Mouse (Mus musculus): ENCODE data around the gene Smurf1. TPM values are rescaled to one million over a fixed set of nuclear protein-coding genes. Genes with fewer than 3 reads are reported as not detected.

Smurf1 gene
- polyA plus RNA-seq, 1 experiment from 2014 or later = 18.1 TPM

- Histone ChIP-seq H3K4me3 (ENCODE audit: low read depth, low read length) (no peak overlapping the region), H3K27ac (ENCODE audit: low read depth, low read length) (no peak overlapping the region), H3K4me1 (replicated peaks; ENCODE audit: control insufficient read depth, insufficient read depth, low read length) (no peaks in the 10 kb centered on the region), H3K4me2 (replicated peaks; ENCODE audit: low read depth, low read length) (no peak overlapping the region), H3K36me3 (ENCODE audit: control insufficient read depth, insufficient read depth, low read length) (no peaks in the 10 kb centered on the region), H3K27me3 (ENCODE audit: control insufficient read depth, insufficient read depth, low read length) (no peaks in the 10 kb centered on the region), H3K9me3 (ENCODE audit: control insufficient read depth, low read length) (no peaks in the 10 kb centered on the region), H3K9ac (ENCODE audit: low read depth, low read length) (no peak overlapping the region)
- ATAC-seq (ENCODE audit: low FRiP score) = no peak
- no peak for DNase-seq (ENCODE audit: low spot score)
- 73% methylated on average over 11 of the region's 11 CpGs for WGBS
These were observed 17.2 kb downstream of the Smurf1 start for GRCm38 (mm10) chr5:144948422-144948821.

- no peak overlapping the region for H3K9ac ChIP-seq (ENCODE audit: low read depth, low read length)
- no peaks in the 10 kb centered on the region for H3K36me3 ChIP-seq (ENCODE audit: control insufficient read depth, insufficient read depth, low read length)
- H3K9me3 ChIP-seq (ENCODE audit: control insufficient read depth, low read length) = no peaks in the 10 kb centered on the region
- 100% methylated on average over 1 of the region's 1 CpGs for WGBS
- H3K27ac ChIP-seq (ENCODE audit: low read depth, low read length) = no peak overlapping the region
- DNase-seq (ENCODE audit: low spot score) = no peak
- no peak for ATAC-seq (ENCODE audit: low FRiP score)
- no peak overlapping the region for H3K4me2 ChIP-seq (replicated peaks; ENCODE audit: low read depth, low read length)
- no peaks in the 10 kb centered on the region for H3K27me3 ChIP-seq (ENCODE audit: control insufficient read depth, insufficient read depth, low read length)
- H3K4me1 ChIP-seq (replicated peaks; ENCODE audit: control insufficient read depth, insufficient read depth, low read length) = no peaks in the 10 kb centered on the region
- no peak overlapping the region for H3K4me3 ChIP-seq (ENCODE audit: low read depth, low read length)
These were observed 17.6 kb downstream of the Smurf1 start for GRCm38 (mm10) chr5:144948002-144948401.

- no peak overlapping the region for H3K27ac ChIP-seq (ENCODE audit: low read depth, low read length)
- H3K27me3 ChIP-seq (ENCODE audit: control insufficient read depth, insufficient read depth, low read length) = no peaks in the 10 kb centered on the region
- no peaks in the 10 kb centered on the region for H3K4me1 ChIP-seq (replicated peaks; ENCODE audit: control insufficient read depth, insufficient read depth, low read length)
- no peaks in the 10 kb centered on the region for H3K36me3 ChIP-seq (ENCODE audit: control insufficient read depth, insufficient read depth, low read length)
- no peak overlapping the region for H3K4me3 ChIP-seq (ENCODE audit: low read depth, low read length)
- ATAC-seq (ENCODE audit: low FRiP score) (no peak), DNase-seq (ENCODE audit: low spot score) (no peak)
- 83% methylated on average over 4 of the region's 4 CpGs for WGBS
- no peaks in the 10 kb centered on the region for H3K9me3 ChIP-seq (ENCODE audit: control insufficient read depth, low read length)
- H3K4me2 ChIP-seq (replicated peaks; ENCODE audit: low read depth, low read length) = no peak overlapping the region
- no peak overlapping the region for H3K9ac ChIP-seq (ENCODE audit: low read depth, low read length)
These were observed 19.6 kb downstream of the Smurf1 start for GRCm38 (mm10) chr5:144946032-144946431.

- H3K4me1 ChIP-seq (replicated peaks; ENCODE audit: control insufficient read depth, insufficient read depth, low read length) = no peaks in the 10 kb centered on the region
- ATAC-seq (ENCODE audit: low FRiP score) (no peak), DNase-seq (ENCODE audit: low spot score) (no peak)
- H3K9ac ChIP-seq (ENCODE audit: low read depth, low read length) = no peak overlapping the region
- no peak overlapping the region for H3K4me2 ChIP-seq (replicated peaks; ENCODE audit: low read depth, low read length)
- 91% methylated on average over 7 of the region's 7 CpGs for WGBS
- H3K27ac ChIP-seq (ENCODE audit: low read depth, low read length) = no peak overlapping the region
- no peak overlapping the region for H3K4me3 ChIP-seq (ENCODE audit: low read depth, low read length)
- no peaks in the 10 kb centered on the region for H3K9me3 ChIP-seq (ENCODE audit: control insufficient read depth, low read length)
- H3K36me3 ChIP-seq (ENCODE audit: control insufficient read depth, insufficient read depth, low read length) = no peaks in the 10 kb centered on the region
- H3K27me3 ChIP-seq (ENCODE audit: control insufficient read depth, insufficient read depth, low read length) = no peaks in the 10 kb centered on the region
These were observed 20.7 kb downstream of the Smurf1 start for GRCm38 (mm10) chr5:144944932-144945331.

GRCm38 (mm10) chr5:144944370-144944769 is 21.3 kb downstream of the Smurf1 start:
- 89% methylated on average over 4 of the region's 4 CpGs for WGBS
- Histone ChIP-seq H3K36me3 (ENCODE audit: control insufficient read depth, insufficient read depth, low read length) (no peaks in the 10 kb centered on the region), H3K4me3 (ENCODE audit: low read depth, low read length) (no peak overlapping the region), H3K4me1 (replicated peaks; ENCODE audit: control insufficient read depth, insufficient read depth, low read length) (no peaks in the 10 kb centered on the region), H3K9ac (ENCODE audit: low read depth, low read length) (no peak overlapping the region), H3K27ac (ENCODE audit: low read depth, low read length) (no peak overlapping the region), H3K9me3 (ENCODE audit: control insufficient read depth, low read length) (no peaks in the 10 kb centered on the region), H3K4me2 (replicated peaks; ENCODE audit: low read depth, low read length) (no peak overlapping the region), H3K27me3 (ENCODE audit: control insufficient read depth, insufficient read depth, low read length) (no peaks in the 10 kb centered on the region)
- ATAC-seq (ENCODE audit: low FRiP score) (no peak), DNase-seq (ENCODE audit: low spot score) (no peak)

GRCm38 (mm10) chr5:144943346-144943745 is 22.3 kb downstream of the Smurf1 start:
- Histone ChIP-seq H3K9ac (ENCODE audit: low read depth, low read length) (no peak overlapping the region), H3K4me1 (replicated peaks; ENCODE audit: control insufficient read depth, insufficient read depth, low read length) (no peaks in the 10 kb centered on the region), H3K4me3 (ENCODE audit: low read depth, low read length) (no peak overlapping the region), H3K4me2 (replicated peaks; ENCODE audit: low read depth, low read length) (no peak overlapping the region), H3K36me3 (ENCODE audit: control insufficient read depth, insufficient read depth, low read length) (no peaks in the 10 kb centered on the region), H3K27ac (ENCODE audit: low read depth, low read length) (no peak overlapping the region), H3K27me3 (ENCODE audit: control insufficient read depth, insufficient read depth, low read length) (no peaks in the 10 kb centered on the region), H3K9me3 (ENCODE audit: control insufficient read depth, low read length) (no peaks in the 10 kb centered on the region)
- ATAC-seq (ENCODE audit: low FRiP score) (no peak), DNase-seq (ENCODE audit: low spot score) (no peak)
- WGBS = 93% methylated on average over 6 of the region's 6 CpGs

GRCm38 (mm10) chr5:144942431-144942830 is 23.2 kb downstream of the Smurf1 start:
- DNase-seq (ENCODE audit: low spot score) (no peak), ATAC-seq (ENCODE audit: low FRiP score) (no peak)
- Histone ChIP-seq H3K36me3 (ENCODE audit: control insufficient read depth, insufficient read depth, low read length) (no peaks in the 10 kb centered on the region), H3K9me3 (ENCODE audit: control insufficient read depth, low read length) (no peaks in the 10 kb centered on the region), H3K27ac (ENCODE audit: low read depth, low read length) (no peak overlapping the region), H3K4me2 (replicated peaks; ENCODE audit: low read depth, low read length) (no peak overlapping the region), H3K4me1 (replicated peaks; ENCODE audit: control insufficient read depth, insufficient read depth, low read length) (no peaks in the 10 kb centered on the region), H3K4me3 (ENCODE audit: low read depth, low read length) (no peak overlapping the region), H3K9ac (ENCODE audit: low read depth, low read length) (no peak overlapping the region), H3K27me3 (ENCODE audit: control insufficient read depth, insufficient read depth, low read length) (no peaks in the 10 kb centered on the region)
- WGBS = 76% methylated on average over 9 of the region's 9 CpGs

- no peaks in the 10 kb centered on the region for H3K9me3 ChIP-seq (ENCODE audit: control insufficient read depth, low read length)
- no peaks in the 10 kb centered on the region for H3K36me3 ChIP-seq (ENCODE audit: control insufficient read depth, insufficient read depth, low read length)
- no peaks in the 10 kb centered on the region for H3K27me3 ChIP-seq (ENCODE audit: control insufficient read depth, insufficient read depth, low read length)
- DNase-seq (ENCODE audit: low spot score) (no peak), ATAC-seq (ENCODE audit: low FRiP score) (no peak)
- WGBS = 88% methylated on average over 3 of the region's 3 CpGs
- no peaks in the 10 kb centered on the region for H3K4me1 ChIP-seq (replicated peaks; ENCODE audit: control insufficient read depth, insufficient read depth, low read length)
- H3K9ac ChIP-seq (ENCODE audit: low read depth, low read length) = no peak overlapping the region
- H3K4me3 ChIP-seq (ENCODE audit: low read depth, low read length) = no peak overlapping the region
- H3K27ac ChIP-seq (ENCODE audit: low read depth, low read length) = no peak overlapping the region
- no peak overlapping the region for H3K4me2 ChIP-seq (replicated peaks; ENCODE audit: low read depth, low read length)
These were observed 24.7 kb downstream of the Smurf1 start for GRCm38 (mm10) chr5:144940904-144941303.

GRCm38 (mm10) chr5:144937304-144937703 is 28.3 kb downstream of the Smurf1 start:
- no peak overlapping the region for H3K27ac ChIP-seq (ENCODE audit: low read depth, low read length)
- DNase-seq (ENCODE audit: low spot score) = no peak
- ATAC-seq (ENCODE audit: low FRiP score) = no peak
- no peaks in the 10 kb centered on the region for H3K4me1 ChIP-seq (replicated peaks; ENCODE audit: control insufficient read depth, insufficient read depth, low read length)
- H3K36me3 ChIP-seq (ENCODE audit: control insufficient read depth, insufficient read depth, low read length) = no peaks in the 10 kb centered on the region
- no peaks in the 10 kb centered on the region for H3K9me3 ChIP-seq (ENCODE audit: control insufficient read depth, low read length)
- no peaks in the 10 kb centered on the region for H3K27me3 ChIP-seq (ENCODE audit: control insufficient read depth, insufficient read depth, low read length)
- WGBS = 85% methylated on average over 2 of the region's 2 CpGs
- no peak overlapping the region for H3K4me3 ChIP-seq (ENCODE audit: low read depth, low read length)
- H3K4me2 ChIP-seq (replicated peaks; ENCODE audit: low read depth, low read length) = no peak overlapping the region
- H3K9ac ChIP-seq (ENCODE audit: low read depth, low read length) = no peak overlapping the region

Measured in hindbrain, embryonic 11.5 days (tissue).